Mouse (Mus musculus) lung, postnatal 36 days (tissue): ENCODE measurements around the gene Tenm4.
A peak's percentile ranks its signal among the peaks of the same experiment; 100 is the strongest.

ENCODE experiments used
- DNase-seq: peaks from one replicate; pipeline ENCODE4 v3.0.0; 2022; ENCODE audit warnings: mixed read lengths

The Tenm4 gene

DNA sequence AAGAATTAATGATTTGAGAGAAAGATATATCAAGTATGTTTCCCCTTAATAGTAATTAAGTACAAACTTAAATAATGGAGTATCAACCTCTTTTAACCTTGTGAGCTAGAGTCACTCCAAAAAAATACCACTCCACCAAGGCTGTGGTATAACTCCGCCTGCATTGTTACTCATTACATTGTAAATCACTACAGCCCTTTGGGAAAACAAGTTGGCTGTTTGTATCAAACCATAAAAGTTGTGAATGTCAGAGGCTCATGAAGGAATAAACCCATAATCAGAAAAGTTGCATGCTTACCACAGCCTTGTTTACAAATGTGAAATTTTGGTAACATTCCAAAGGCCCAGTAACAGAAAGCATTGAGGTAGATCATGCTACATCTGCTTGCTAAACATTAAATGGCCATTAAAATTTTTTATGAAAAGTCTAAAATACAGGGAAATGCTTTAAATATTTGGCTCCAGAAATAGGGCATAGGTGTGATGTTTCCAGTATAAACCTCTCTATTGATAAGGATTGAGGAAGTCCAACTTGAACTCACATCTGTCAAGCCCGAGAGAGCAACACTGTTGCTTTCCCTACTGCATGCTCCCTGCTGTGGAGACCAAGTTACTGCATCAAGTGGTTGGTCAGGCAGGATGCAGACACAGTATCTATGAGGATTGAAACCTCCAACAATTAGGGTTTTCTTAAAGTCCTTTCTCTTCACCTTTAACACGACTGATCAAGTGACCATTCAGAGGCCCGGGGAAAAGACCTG, 582.5 kb downstream of the Tenm4 start:
- no peak for DNase-seq

DNA sequence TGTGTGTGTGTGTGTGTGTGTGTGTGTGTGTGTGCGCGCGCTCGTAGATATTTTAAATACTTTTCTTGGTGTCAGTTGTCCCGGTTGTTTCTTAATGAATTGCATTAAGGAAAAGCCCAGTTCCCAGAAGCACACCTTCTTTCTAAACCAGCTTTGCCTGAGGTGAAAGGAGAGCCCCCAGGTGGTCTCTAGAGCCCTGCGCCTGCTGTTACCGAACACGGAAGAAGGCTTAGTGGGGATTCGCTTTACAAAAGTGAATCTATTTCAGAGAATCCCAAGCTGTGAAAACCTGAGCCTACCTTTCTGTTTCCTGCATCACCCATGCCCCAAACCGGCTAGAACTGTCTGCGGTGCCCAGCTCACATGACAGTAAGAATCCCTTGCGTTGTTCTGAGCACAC, 583.1 kb downstream of the Tenm4 start:
- DNase-seq: no peak

DNA sequence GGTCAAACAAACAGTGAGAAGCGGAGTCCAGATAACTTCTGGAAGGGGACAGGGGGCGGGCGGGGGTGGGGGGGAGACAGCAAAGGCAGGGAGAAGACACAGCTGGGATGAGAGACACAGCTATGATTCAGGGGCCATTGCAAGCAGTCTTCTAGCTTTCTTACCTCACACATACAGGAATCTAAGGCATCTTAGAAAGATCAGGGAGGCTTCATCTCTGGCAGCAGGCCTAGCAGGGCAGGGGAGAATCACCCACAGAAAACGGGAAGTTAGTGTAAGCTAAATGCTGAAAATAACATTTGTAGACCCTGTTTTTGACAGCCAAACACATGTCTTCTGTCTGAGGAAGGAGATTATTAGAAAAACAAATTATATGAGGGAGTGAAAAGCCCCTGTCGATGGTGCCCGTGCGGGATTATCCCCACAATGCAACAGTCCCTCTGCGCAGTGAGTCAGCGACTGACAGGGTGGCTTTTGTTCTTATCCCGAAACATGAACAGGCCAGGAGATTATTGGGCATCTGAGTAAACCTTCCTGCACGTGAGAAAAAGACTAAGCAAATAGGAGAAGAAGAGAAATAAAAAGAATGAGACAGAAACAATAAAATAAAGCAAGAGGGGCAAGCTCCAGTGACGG, 584.5 kb downstream of the Tenm4 start:
- DNase-seq: no peak

DNA sequence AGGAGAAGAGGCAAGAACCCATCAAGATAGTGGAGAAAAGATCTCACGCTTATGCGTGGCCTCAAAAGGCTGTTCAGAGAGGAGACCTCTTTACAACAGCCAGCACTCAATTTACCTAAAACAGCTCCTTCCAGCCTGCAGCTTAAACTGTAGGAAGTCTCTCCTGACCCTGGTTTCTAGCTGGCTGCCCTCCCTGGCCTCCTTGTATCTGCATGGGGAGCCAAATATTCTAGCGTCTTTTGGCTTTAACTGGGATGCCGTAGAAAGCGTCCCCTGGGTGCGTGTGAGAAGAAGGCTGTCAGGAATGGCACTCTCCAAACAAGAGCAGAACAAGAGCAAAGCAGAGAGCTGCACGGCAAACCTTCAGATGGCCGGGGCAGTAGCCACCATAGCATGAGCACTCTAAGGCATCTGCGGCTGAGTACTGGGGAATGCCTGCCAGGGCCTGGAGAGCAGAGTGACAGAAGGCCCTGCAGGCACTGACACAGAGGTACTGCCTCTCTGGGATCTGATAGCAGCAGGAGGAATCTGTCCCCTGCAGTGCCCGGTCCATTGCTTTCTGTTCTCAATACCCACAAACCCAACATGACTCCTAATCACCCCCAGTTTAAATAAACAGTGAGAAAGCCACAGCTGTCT, 585.2 kb downstream of the Tenm4 start:
- DNase-seq: no peak

DNA sequence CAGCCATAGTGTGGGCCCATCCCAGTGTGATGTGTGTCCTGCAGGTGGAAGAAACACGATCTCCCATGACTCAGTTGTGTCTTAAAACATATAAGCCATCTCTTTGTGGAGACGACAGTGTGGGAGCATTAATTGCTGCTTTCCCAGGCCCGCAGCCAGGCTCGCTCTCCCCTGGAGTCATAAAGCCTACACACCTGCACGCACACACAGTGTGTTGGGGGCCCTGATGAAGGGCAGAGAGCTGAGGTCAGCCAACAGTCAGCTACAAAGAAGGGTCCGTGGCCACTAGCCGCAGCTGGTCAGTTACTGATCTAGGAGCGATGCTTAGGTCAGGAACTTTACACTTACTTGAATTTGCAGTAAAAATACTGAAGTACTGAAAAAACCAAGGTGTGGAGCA, 586.0 kb downstream of the Tenm4 start:
- DNase-seq: no peak

DNA sequence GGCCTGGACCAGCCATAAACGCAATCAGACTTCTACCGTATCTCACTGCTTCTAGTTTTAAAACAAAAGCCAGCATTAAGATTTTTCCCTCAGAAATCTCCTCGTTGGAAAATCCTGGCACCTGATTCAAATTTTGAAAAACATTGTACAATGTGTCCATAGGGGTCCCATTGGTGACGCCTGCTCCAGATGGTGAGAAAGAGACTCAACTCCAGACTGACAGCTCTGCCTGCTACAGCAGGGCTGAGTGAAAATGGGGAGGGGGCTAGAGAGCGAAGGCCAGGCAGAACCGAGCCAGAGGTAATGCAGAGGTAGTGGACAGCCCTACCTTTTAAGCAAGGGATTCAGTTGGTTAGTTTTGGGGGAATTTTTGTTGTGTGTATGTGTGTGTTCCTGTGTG, 589.2 kb downstream of the Tenm4 start:
- DNase-seq: no peak

DNA sequence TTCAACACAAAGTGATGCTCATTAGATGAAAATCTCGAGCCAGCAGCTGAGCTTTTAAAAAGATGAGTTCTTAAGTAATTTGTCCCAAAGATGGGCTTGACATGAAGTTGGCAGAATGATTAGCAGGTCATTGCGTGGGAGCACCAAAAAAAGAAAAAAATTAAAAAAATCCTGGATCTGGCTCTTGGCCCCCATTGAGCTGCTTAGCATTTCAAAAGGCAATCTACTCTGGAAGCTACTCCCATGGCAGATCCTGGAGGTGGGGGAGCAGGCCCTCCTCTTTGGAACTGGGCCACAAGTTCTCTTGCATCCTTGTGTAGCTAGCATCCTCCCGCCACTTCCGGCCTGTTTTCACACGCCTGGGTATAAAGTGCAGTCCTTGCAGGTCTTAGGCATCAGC, 590.1 kb downstream of the Tenm4 start:
- peak; percentile 16 for DNase-seq

DNA sequence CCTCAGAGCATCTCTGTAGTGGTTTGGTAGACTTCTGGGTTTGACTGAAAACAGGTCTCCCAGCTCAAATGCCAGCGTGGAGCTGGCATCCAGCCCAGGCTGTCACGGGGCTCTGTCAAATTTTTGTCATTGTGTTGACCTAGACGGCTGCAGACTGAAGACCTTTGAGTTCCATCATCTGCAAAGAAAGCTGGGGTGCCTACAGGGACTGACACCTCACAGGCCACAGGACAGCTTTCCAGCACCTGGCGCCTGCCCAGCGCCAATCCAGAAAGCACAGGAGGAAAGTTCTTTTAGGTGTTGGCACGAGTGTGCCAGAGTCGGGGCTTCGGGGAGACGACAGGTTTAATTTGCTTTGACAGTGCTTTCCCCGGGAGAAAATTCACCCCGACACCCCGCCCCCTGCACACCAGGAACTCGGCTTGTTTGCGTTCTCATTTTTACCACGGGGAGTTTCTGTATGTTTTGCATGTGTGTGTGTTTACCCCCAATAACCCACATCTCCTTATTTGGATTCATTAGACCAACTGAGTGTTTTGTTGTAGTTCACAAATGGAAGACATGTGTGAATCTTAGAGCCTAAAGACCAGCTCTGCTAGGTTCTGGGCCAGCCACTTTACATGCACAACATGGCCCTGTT, 594.4 kb downstream of the Tenm4 start:
- DNase-seq: no peak

DNA sequence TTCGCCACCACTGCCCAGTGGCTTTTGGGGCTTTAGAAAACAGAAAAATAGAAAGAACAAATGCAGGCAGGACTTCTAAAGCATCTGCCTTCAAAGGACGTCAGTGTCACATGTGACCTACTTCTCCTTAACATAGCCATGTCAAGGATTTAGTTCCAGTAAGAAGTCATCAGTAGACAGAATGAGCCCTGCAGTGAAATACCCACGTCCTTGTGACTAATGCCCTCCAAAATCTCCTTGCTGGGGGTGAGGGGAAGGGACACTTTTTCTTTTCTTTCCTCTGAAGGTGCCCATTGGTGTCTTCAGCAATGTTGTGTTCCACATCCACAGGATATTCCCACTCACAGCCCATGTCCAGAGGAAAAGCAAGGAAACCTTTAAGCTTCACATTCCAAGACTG, 596.0 kb downstream of the Tenm4 start:
- DNase-seq: no peak

DNA sequence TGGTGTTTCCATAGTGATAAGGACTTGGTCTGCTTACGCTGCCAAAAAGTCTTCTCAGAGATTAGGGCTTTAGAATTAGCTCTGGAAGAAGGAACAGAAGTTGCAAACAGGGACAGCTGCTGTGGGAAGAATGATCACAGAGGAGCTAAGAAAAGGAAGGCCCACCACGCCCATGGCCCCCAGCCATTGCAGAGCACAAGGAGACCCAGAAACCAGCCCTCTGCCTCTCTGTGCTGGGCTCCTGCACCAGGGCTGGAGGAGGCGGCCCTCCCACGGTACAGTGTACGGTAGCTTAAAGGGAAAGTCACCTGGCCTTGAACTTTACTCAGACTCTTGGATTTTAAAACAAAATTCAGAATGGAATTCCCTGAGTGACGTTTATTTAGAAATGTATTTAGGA, 597.7 kb downstream of the Tenm4 start:
- DNase-seq: no peak

DNA sequence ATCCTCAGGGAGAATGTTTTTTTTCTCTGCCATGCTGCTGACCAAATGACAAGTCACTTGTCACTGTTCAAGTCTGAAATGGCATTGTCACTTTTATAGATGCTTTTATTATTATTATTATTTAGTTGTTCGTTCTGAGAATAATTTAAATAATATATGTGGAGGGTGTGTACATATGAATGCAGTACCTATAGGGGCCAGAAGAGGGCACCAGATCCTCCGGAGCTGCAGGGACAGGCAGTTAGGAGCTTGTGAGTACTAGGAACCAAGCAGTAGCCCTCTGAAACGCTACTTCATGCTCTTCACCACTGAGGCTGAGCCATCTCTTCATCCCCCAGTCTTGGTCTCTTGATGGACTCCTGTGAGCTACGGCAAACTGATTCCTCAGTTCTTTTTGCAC, 598.7 kb downstream of the Tenm4 start:
- DNase-seq: peak; percentile 31

DNA sequence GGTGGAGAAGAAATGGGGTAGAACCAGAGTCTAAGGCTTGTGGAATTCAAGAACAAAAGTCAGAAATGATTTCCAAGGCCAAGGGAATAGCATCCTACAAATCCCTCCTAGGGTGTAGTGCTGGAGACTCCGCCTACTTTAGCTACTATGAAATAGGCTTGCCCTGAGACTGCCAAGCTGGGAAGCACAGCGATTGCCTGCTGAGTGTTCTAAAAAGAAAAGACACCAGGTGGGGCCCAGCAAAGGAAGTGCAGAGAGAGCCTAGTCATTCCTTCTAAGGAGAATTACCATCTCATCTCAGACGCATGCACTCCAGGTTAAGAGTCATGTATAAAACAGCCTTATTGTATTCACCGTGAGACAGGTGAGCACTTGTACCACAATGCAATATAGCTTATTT, 601.9 kb downstream of the Tenm4 start:
- DNase-seq: no peak

DNA sequence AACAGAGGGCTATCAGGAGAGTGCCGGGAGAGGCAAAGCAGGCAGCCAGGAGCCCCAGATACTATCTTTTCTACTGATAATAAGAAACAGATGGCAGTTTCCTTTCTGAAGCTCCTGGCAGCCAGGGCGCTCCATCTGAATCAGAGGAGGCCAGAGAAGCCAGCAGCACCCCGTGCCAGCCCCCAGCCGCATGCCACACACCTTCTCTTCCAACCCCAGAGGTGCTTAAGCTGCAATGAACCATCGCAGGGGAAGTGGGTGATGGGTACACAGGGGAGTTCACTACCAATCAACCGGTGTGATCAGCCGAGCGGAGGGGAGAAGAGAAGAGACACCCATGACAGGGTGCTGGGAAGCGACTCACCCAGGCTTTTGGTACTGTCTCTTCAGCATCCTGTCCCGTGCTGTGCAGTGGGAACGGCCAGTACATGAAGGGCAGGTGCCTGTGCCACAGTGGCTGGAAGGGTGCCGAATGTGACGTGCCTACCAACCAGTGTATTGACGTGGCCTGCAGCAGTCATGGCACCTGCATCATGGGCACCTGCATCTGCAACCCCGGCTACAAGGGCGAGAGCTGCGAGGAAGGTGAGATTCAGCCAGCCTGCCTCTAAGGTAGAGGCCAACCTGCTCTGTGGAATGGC, 602.7 kb downstream of the Tenm4 start:
- DNase-seq: no peak

DNA sequence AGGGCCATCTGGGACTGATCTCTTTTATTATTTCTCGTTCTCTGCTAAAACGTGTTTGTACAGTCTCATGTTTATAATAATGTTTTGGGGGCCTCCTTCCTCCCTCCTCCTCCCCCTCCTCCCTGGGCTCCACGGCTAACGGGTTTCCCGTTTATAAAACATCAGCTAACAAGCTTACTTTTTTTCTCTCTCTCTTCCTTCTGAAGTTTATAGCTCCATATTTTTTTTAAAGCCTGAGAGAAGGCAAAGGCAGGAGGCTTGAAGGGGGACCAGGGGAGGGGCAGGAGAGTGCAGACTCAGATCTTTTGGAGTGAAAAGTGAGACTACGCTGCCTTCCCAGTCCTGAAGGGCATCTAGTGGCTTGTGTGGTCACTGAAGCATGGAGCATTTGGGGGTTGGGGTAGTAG, 604.0 kb downstream of the Tenm4 start:
- DNase-seq: no peak

DNA sequence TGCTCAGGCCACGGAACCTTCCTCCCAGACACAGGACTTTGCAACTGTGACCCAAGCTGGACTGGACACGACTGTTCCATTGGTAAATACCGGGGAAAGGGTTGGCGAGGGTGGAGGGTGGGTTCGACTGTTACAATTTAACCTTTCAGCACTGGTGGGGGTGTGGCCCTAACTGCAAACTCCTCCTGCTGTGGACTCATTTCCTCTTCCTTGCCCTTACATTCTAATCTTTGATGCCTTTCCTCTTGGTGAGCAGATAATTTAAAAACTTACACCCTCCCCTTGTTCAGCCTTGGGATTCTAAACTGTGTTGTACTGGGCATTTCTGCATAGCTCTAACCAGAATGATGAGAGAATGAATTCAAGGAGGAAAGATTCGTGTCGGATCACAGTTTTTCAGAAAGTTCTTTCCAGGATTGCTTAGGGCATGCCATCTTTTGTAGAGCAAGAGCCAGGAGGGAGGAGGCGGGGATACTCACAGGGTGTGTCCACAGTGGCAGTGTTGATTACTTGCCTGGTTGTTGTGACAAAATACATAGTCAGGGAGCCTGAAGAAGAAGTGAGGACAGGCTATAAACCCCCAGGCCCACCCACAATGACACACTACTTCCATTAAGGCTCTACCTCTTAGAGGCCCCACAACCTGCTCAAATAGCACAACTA, 607.0 kb downstream of the Tenm4 start:
- DNase-seq: no peak

DNA sequence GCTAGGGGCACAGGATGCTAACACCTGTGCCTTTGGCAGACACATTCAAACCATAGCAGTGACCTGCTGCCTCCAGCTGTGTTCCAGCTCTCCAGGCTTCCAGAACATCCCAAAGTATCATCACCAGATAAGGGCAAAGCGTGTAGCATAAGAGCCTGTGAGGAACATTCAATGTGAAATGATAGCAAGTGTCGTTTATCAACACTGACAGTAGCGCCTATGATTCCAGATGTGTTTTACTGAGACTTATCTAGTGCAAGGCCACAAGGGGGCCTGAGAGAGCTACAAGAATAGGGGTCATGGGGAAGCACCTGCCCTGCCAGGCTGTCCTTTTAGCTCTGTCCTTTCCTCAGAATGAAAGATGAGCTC, 607.5 kb downstream of the Tenm4 start:
- DNase-seq: peak; percentile 13

DNA sequence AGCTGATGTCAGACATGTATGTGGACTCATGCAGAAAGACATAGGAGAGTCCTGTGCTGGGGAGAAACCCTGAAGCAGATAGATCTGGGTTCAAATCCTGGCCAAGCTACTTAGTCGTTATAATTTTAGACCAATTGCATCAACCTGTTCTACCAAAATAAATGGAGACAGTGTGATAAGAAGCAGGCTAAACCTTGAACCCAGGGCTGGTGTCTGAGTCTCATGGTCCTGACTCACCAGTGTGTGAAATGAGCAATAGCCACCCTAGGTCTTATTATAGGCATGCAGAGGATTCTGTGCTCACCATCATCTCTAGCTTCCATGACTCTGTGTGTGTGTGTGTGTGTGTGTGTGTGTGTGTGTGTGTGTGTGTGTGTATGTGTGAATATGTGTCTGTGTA, 609.5 kb downstream of the Tenm4 start:
- DNase-seq: no peak

DNA sequence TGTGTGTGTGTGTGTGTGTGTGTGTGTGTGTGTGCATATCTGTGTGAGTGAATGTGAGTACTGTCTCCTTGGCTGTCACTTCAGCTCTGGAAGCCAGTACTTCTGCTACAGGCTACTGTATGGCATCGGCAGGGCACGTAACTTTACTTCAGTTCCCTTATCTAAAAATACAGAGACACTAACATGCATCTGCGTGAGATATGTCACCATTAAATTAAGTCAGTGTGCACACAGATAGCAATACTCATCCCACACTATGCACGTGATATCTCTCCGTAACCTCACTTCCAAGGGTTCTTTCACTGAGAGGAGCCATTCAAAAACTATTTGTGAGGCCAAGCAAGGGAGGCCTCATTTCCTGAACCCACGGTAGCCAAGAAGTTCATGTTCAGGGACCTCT, 610.0 kb downstream of the Tenm4 start:
- no peak for DNase-seq

DNA sequence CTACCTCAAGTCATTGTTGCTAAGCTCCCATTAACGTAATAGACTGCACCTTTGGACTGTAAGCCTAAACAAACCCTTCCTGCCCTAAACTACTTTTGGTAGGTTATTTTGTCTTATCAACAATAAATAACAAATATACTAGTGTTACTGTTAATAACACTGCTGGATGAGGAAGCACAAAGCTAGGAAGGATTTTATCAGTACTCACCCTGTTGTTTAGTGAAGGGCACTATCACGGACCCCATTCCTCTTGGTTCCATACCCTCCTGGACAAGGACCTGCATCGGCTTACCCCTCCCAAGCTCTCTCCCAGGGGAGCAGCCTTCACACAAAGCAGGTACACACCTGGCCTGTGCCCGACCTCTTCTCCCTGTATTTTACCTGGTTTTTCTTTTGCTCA, 611.6 kb downstream of the Tenm4 start:
- DNase-seq: no peak

DNA sequence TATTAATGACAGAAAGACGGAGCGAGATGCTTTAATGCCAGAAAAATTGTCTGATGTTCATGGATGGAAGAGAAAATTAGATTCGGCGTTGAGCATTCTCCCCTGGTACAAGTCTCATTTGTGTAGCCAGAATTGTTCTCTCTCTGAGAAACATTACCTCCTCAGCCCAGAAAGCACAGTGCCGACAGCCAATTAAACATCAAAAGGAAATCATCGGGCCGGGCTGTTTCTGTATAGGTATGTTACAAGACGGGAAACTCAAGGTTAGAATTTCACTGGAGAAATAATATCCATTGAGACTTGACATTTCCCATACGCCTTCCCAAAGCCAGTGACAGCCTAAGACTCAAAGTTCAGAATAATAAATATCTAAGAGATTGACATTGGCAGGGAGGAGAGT, 614.8 kb downstream of the Tenm4 start:
- DNase-seq: no peak

DNA sequence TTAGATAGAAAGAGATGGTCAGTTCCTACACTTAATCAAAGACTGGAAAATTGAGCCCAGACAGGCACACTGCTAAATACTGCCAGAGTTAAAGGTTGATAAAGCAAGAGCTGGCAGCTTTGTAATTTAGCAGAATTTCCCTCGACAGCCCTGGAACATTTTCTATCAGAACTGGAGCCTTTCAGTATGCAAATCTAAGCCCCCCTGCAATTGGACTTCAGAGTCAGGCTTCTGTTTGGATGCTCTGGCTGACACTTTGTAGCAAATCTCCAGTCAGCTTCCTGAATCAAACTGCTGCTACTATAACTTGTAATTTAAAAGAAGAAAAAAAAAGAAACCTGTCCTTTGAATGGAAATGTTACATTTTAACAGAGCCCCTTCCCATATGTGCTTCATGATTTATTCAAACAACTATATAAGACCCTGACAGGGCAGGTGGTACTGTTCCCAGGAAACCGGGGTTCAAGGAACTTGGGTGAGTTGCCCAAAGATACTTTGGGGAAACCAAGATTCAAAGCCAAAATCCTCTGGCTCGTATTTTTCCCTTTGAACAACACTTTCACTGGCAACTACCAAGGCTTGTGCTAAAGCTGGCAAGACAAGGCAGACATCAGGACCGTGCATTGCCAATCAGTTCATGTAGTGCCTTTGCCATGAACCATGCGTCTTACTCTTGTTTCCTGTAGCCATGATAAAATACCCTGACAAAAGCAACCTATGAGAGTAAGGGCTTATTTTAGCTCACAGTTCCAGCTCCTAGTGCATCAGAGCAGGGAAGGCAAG, 615.4 kb downstream of the Tenm4 start:
- DNase-seq: no peak

DNA sequence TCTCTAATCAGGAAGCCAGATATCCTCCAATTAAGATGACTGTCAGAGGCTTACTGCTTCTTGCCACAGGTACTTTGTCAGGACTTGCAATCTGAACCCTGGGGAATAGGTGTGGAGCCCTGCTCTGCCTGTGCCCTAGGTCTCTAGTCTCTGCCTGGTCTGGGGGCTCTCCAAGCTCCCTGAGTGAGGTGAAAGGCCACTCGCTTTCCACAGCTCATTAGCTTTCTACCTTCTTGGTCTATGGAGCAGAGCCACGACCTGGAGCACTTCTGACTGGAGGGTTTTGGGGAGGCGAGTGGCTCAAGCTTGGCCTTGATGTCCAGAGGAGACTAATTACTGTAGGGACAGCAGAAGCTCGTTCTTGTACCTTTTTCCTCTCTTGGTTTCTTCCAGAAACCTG, 617.1 kb downstream of the Tenm4 start:
- no peak for DNase-seq
